Mouse (Mus musculus) midbrain, embryonic 13.5 days (tissue): ENCODE data around the gene Ldhc. TPM values are rescaled to one million over a fixed set of nuclear protein-coding genes. Genes with fewer than 3 reads are reported as not detected.

Source experiments
- ATAC-seq: fragments of 200-750 bp; cut with Nextera tagmentation; 2 replicates; pipeline ENCODE4 v1.8.0; 2017; ENCODE audit warnings: mild to moderate bottlenecking, moderate TSS enrichment, moderate library complexity
- H3K27ac ChIP-seq: fragments of 300-500 bp; sonication (generic); 2 replicates; pipeline ENCODE4 v1.5.1; 2015; ENCODE audit warnings: inconsistent platforms, mild to moderate bottlenecking, moderate library complexity
- H3K27me3 ChIP-seq: fragments of 300-500 bp; sonication (generic); 2 replicates; pipeline ENCODE4 v1.6.1; 2015; ENCODE audit warnings: mild to moderate bottlenecking, inconsistent platforms
- H3K36me3 ChIP-seq: fragments of 300-500 bp; sonication (generic); 2 replicates; pipeline ENCODE4 v1.6.1; 2015; ENCODE audit warnings: mild to moderate bottlenecking, inconsistent platforms
- H3K4me1 ChIP-seq: fragments of 300-500 bp; sonication (generic); replicated peaks from 2 replicates; pipeline ENCODE4 v1.6.1; 2015; ENCODE audit warnings: inconsistent platforms
- H3K4me2 ChIP-seq: fragments of 300-500 bp; sonication (generic); replicated peaks from 2 replicates; pipeline ENCODE4 v1.6.1; 2015; ENCODE audit warnings: moderate library complexity, mild to moderate bottlenecking, inconsistent platforms
- H3K4me3 ChIP-seq: fragments of 300-500 bp; sonication (generic); replicated peaks from 2 replicates; pipeline ENCODE4 v1.5.1; 2015; ENCODE audit warnings: mild to moderate bottlenecking, inconsistent platforms
- H3K9ac ChIP-seq: fragments of 300-500 bp; sonication (generic); replicated peaks from 2 replicates; pipeline ENCODE4 v1.6.1; 2015; ENCODE audit warnings: mild to moderate bottlenecking, inconsistent platforms
- H3K9me3 ChIP-seq: fragments of 300-500 bp; sonication (generic); 2 replicates; pipeline ENCODE4 v1.6.1; 2016; ENCODE audit warnings: mild to moderate bottlenecking, inconsistent platforms
- WGBS: fragments of 180-500 bp; shearing (Covaris S2); methylation state at CpG from one replicate; pipeline ENCODE4 v1.1.7; 2015; 5-methylcytosine and 5-hydroxymethylcytosine counted together
- polyA plus RNA-seq: library from polyadenylated mRNA; unstranded; fragments of >200 nt; fragmentation: Nextera tagmentation; extraction: Ambion mirVana; gene quantifications from 2 replicates; pipeline ENCODE4 v1.2.1, GENCODE M21; 2015

Ldhc gene
- polyA plus RNA-seq, 1 experiment from 2014 or later, result 0.22 TPM

DNA sequence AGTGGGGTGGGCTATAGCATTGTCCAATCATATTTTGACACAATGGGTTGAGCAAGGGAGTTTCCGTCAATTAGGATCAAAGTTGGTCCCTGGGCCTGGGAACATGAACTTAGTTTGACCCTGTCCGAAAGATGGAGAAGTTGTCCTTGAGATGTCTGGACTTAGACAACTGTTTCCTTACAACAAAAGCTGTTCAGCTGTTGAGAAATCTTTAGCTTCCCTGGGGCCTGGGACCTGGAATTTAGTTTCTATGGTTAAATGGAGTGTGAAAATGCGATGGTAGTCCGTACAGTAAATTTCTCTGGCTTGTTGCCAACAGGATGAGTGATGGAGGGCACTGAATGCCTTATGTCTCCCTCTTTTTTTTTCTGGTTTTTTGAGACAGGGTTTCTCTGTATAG lies 61.1 kb downstream of the Ldhc start:
- Histone ChIP-seq H3K27ac (no peak overlapping the region), H3K4me2 (no peak overlapping the region), H3K9me3 (no peaks in the 10 kb centered on the region), H3K9ac (no peak overlapping the region), H3K36me3 (peaks cover 5% of the 10 kb centered on the region; the same call in 1 of the 2 replicates), H3K4me3 (no peak overlapping the region), H3K4me1 (peaks cover 24% of the 10 kb centered on the region), H3K27me3 (no peaks in the 10 kb centered on the region)
- WGBS, result 92% methylated on average over 4 of the region's 4 CpGs
- ATAC-seq, result no peak

Other genes starting within 250 kb of the Ldhc start
- gene Sergef, start 221.4 kb upstream of the Ldhc start, polyA plus RNA-seq, result 28.9 and 30.0 TPM in 2 replicates
- 0.12 and 0.41 TPM in 2 replicates for gene Tph1, start 188.7 kb upstream of the Ldhc start, polyA plus RNA-seq
- 19.0 and 19.6 TPM in 2 replicates for gene Saal1, start 150.5 kb upstream of the Ldhc start, polyA plus RNA-seq
- 0.17 TPM in 1 of 2 replicates, not detected in the other for gene Saa3, start 145.5 kb upstream of the Ldhc start, polyA plus RNA-seq
- gene Saa4, start 128.6 kb upstream of the Ldhc start, polyA plus RNA-seq, result not detected in 2 replicates
- not detected in 2 replicates for gene Saa1, start 118.2 kb upstream of the Ldhc start, polyA plus RNA-seq
- not detected in 2 replicates for gene Saa2, start 109.4 kb upstream of the Ldhc start, polyA plus RNA-seq
- gene Hps5, start 65.1 kb upstream of the Ldhc start, polyA plus RNA-seq, result 15.8 and 15.9 TPM in 2 replicates
- 44.6 and 48.4 TPM in 2 replicates for gene Gtf2h1, start 65.1 kb upstream of the Ldhc start, polyA plus RNA-seq
- gene Ldha, start 19.7 kb upstream of the Ldhc start, polyA plus RNA-seq, result 501 and 553 TPM in 2 replicates
- 419 and 434 TPM in 2 replicates for gene Tsg101, start 58.8 kb downstream of the Ldhc start, polyA plus RNA-seq
- 7.4 and 7.5 TPM in 2 replicates for gene Uevld, start 97.3 kb downstream of the Ldhc start, polyA plus RNA-seq
- not detected in 2 replicates for gene Gm9999, start 122.4 kb downstream of the Ldhc start, polyA plus RNA-seq
- gene Spty2d1, start 147.2 kb downstream of the Ldhc start, polyA plus RNA-seq, result 9.5 and 9.6 TPM in 2 replicates
- 21.5 and 22.6 TPM in 2 replicates for gene Tmem86a, start 189.4 kb downstream of the Ldhc start, polyA plus RNA-seq